Mouse (Mus musculus) layer of hippocampus, adult 2 months (tissue): ENCODE results near the gene Maz. TPM values are rescaled to one million over a fixed set of nuclear protein-coding genes. Genes with fewer than 3 reads are reported as not detected.

Experiments
- DNase-seq, 2 experiments: peaks; one replicate each; pipeline ENCODE4 v3.0.0; 2022; ENCODE audit warnings: low spot score in 2 of 2
- H3K27ac ChIP-seq: fragments of 200-600 bp; 2 replicates; pipeline ENCODE4 v1.8.1; 2022
- H3K4me3 ChIP-seq: fragments of 200-600 bp; 2 replicates; pipeline ENCODE4 v1.8.1; 2022; ENCODE audit warnings: mild to moderate bottlenecking
- CTCF ChIP-seq: fragments of 200-600 bp; conservative IDR thresholded peaks from 2 replicates; pipeline ENCODE4 v1.8.1; 2022; ENCODE audit warnings: antibody characterized with exemption, mild to moderate bottlenecking, moderate library complexity
- long read RNA-seq, 2 experiments: library from polyadenylated mRNA; stranded (forward); transcript quantifications; one replicate each; pipeline ENCODE4 v2.0.0; 2021; ENCODE audit warnings: borderline mapping rate in 2 of 2
- total RNA-seq, 2 experiments: library from RNA; stranded (reverse); gene quantifications; 2 replicates each; pipeline ENCODE4 v1.2.3; 2021

Maz gene
- 100 to 1,000 TPM; 242 to 258 TPM for total RNA-seq
- long read RNA-seq, experiment 1, transcript Maz-201 (5 exons, 2,347 nt): major isoform, 73 of 157 reads
- long read RNA-seq, experiment 1, transcript Maz-203 (6 exons, 2,650 nt): minor isoform, 10 of 157 reads
- long read RNA-seq, experiment 1, partial matches to known transcripts: 15 of 157 reads
- long read RNA-seq, experiment 1, other reads (novel, unspliced or antisense): 56 of 157 reads
- long read RNA-seq, experiment 2, transcript Maz-203 (6 exons, 2,650 nt): minor isoform, 8 of 205 reads
- long read RNA-seq, experiment 2, transcript Maz-201 (5 exons, 2,347 nt): major isoform, 89 of 205 reads
- long read RNA-seq, experiment 2, partial matches to known transcripts: 20 of 205 reads
- long read RNA-seq, experiment 2, other reads (novel, unspliced or antisense): 86 of 205 reads

DNA sequence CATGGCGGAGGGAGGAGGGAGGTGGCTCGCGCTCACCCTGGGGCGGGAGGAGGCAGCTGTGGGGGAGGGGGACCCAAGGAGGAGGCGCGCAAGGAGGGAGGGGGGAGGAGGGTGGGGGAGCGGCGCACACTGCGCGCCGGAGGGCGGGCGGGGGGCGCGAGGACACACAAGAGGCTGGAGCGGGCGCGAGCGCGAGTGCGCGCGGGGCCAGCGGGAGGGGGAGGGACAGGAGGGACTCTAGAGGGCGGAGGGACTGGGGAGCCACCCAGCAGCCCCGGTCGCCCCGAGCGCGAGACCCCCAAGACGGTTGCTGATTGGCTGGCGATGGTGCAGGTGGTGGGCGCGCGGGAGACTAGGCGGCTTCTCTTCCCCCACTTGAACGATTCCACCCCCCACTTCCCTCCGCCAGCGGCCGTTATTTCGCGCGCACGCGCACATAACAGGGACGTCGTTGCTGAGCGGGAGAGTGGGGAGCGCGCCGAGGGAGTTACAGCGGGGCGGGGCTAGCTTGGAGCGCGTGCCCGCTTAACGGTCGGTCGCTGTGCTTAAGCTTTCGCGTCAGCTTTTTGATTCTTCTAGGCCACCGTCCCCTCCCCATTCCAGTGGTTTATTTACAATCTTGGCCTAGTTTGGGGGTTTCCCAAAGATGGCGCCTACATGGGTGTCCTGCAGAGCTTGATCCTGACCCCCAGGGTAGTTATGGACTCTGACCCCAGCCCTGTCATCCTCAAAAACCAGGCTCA, at the start of gene Maz:
Gene Maz (minus strand): TSS at position 54 of the 743 bp plus-strand sequence.
- no peak; the same call in 1 of the 2 replicates for TF ChIP-seq CTCF
- H3K27ac ChIP-seq: peak within 1 kb of the TSS; percentile 97
- peak within 1 kb of the TSS; percentile 83 for H3K4me3 ChIP-seq
- DNase-seq: peak; percentile 99

DNA sequence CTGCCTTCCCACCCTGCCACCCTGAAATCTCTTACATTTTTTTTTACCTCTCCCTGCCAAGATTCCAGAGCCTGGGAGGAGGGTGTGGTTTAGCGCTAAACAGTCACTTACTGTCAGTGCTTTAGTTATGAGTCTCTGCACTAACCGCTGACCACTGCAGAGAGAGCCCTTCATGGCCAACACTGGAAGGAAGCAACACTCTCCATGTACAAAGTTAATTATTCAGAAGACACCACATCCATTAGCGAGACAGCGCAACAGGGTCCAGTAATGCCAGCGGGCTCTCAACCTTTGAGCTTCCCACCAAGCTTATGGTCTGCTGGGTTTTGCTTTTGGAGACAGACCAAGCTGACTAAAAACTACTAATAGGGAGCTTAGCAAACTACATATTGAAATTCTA, 49.4 kb upstream of the Maz start:
- Histone ChIP-seq H3K4me3 (no peak overlapping the region), H3K27ac (no peak overlapping the region)
- TF ChIP-seq CTCF: no peak
- DNase-seq: no peak

DNA sequence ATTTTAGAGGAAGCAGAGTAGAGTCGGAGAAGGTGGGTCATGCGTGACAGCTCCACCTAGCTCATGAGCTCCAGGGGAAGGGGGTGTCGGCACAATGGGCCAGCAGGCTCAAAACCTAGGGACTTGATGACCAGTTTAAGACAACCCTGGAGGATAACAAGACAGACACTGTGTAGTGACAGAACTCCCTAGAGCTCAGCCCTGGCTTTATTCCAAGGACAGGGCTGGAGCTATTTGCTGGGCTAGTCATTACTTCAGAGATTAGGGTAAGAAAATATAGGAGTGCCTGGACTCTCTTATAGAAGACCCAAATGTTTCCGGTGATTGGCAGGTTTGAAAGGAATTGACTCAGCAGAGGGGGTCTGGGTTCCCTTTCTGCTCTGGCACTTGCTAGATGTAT, 46.4 kb upstream of the Maz start:
- no peak for TF ChIP-seq CTCF
- DNase-seq: no peak
- no peak overlapping the region for H3K4me3 ChIP-seq
- H3K27ac ChIP-seq: no peak overlapping the region

DNA sequence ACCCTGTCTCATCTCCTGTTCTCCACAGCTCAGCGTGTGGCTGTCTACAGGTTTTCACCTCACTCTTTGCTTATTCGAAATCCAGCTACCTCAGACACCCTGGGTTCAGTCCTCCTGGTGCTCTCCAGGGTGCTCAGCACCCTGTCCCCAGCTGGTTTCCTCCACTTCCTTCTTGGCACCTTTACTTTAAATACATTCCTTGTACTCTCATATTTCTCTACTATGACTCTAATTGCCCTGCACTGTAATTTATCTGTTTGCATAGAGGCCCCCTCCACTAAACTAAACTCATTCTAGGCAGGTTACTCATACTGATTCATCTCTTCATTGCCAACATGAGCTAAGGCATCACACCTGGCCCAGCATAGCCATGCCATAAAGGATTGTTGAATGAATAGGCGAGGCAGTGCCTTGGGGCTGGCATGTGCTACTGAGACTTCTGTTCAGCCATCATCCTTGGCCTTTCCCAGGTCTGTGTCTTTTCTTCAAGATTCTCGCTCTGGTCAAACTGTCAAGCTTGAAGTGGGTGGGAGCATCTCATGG, 44.1 kb upstream of the Maz start:
- Histone ChIP-seq H3K4me3 (no peak overlapping the region), H3K27ac (no peak overlapping the region)
- DNase-seq: no peak
- no peak for TF ChIP-seq CTCF

DNA sequence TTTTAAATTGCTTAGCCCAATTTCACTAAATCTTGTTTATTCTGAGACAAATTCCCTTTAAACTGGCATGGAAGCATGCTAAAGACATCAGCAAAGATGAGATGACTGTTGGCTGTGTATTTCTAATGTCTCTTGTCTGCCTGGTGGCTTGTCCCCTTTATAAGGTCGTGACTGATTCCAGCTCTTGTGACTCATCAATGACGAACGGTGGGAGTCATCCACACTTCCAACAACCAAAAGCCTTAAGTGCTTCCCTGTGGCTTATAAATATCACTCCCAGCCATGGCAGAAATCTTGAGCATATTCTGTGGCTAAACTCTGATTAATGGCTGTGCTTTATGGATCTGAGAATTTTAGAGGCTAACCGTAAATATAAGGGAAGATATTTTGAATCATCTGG, 39.5 kb upstream of the Maz start:
- no peak for DNase-seq
- no peak overlapping the region for H3K27ac ChIP-seq
- H3K4me3 ChIP-seq: no peak overlapping the region
- no peak for TF ChIP-seq CTCF

DNA sequence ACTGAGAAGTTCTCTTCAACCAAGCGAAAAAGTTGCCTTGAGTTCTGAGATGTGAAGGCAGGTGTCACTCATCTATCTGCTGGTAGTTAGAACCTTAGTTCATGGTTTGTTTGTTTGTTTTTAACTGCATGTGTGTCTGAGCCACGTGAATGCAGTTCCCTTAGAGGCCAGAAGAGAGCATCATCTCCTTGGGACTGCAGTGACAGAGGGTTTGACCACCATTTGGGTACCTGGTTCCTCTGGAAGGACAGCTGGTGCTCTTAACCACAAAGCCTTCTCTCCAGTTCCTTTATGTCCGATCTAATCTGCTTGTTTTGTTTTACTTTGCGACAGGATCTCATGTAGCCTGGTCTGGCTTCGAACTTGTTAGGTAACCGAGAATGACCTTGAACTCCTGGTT, 38.7 kb upstream of the Maz start:
- Histone ChIP-seq H3K27ac (no peak overlapping the region), H3K4me3 (no peak overlapping the region)
- DNase-seq: no peak
- TF ChIP-seq CTCF: no peak

DNA sequence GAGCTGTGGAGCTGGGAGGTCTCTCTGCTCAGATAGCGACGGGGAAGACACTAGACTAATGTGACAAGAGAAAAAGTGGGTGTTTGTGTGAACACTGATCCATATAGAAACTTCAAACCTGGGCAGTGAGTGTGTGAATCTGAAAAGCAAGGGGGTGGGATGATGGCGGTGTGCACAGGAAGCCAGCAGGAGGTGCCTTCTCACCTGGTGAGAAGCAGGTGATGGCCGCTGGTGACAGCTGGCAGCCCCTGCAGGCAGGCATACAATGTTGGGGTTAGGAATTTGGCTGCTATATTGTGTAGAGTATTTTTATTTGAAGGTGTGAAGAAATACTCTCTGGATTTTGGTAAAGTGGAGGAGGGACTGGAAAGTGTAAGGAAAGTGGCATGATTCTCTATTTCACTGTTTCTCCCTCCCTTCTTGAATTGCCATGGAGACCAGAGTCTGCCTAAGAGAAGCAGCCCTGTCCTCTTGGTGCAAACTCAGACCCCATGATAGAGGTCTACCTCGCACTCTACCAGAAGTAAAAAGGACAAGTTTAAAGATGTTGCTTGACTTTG, 28.3 kb upstream of the Maz start:
- TF ChIP-seq CTCF: no peak
- Histone ChIP-seq H3K27ac (no peak overlapping the region), H3K4me3 (no peak overlapping the region)
- DNase-seq: no peak

DNA sequence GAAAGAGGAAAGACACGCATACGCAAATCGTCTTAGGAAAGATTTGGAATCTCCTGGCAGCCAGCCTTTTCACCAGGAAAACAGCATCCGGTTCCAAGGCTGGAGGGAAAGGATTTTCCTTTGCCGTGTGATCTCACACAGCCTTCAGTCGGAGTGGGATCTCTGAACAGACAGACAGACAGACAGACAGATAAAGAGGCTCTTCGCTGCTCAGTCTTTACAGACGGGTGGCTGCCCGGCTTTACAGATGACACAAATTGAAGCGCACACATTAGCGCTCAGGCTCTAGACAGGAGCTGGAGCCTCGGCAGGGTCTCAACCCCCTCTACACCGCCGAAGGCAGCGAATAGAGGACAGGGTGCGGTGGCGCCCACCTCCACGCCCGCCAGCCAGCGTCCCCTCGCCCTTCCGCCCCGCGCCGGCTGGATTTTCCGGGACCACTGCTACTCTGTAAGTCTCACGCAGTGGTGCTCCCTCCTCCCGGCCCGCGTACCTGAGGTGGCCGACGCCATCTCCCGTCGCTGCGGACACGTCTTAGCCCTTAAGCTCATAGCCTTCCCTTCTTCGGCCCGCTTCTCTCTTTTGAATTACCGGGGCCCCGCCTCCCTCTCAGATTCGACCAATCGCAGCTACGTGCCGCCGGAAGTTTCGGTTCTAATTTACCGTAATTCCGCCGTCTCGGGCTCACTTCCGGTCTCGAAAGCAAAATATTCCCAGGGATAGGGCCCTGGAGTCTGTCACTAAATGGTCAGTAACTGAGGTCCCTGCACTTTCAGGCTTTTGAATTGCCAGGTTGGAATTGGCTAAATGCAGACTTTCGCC, 15.2 kb upstream of the Maz start, which contains the start of gene Kif22:
Gene Kif22 (minus strand): TSS at position 621 of the 822 bp plus-strand sequence.
- DNase-seq: peak; percentile 88 to 91
- peak within 1 kb of the TSS; percentile 89 for H3K27ac ChIP-seq
- H3K4me3 ChIP-seq: peak within 1 kb of the TSS; percentile 68
- TF ChIP-seq CTCF: no peak

DNA sequence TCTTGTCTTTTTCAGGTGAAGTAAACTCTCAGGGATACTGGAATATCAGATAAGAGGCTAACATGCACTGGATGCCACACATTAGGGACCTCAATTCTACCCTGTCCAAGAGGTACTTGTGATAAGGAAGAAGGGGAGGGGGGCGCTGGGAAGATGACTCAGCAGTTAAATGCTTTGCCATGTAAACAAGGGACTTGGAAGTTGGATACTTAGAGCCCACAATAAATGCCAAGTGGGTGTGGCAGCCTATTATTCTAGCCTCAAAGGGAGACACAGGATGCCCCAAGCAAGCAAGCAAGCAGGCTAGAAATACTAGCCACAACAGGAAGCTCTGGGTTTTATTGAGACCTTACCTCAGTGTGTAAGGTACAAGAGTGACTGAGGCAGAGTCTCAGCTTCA, 4.4 kb upstream of the Maz start:
- H3K4me3 ChIP-seq: no peak overlapping the region
- no peak for DNase-seq
- no peak overlapping the region for H3K27ac ChIP-seq
- no peak for TF ChIP-seq CTCF

DNA sequence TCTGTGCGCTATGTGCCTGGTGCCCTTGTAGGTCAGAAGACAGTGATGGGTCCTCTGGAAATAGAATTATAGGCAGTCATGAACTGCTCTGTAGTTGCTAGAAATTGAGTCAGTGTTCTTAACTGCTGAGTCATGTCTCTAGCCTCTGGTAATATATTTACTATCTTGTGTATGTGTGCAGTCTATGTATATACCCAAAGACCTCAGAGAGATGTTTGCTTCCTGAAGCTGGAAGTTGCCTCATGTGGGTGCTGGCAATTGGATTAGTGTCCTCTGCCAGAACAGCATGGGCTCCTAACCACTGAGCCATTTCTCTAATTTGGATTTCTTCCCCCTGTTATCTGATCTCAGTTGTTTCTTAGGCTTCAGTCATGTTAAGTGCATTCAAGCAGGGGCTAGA, 3.3 kb upstream of the Maz start:
- no peak for TF ChIP-seq CTCF

DNA sequence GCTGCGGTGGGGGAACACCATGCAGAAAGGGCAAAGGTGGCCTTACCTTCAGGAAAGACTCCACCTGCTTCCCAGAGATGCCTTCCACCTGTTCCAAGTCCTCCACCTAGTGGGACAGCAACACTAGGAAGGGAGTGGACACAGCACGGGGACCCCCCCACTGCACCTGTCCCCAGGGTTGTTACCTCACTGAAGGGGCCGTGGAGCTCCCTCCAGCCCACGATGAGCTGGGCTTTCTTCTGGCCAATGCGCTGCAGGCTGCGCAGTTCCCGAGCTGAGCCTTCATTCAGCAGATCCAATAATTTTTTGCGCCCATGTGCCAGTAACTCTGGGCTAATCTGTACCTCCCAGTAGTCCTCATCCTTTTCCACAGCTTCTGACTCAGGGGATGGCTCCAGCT, 1.0 kb upstream of the Maz start:
- no peak for TF ChIP-seq CTCF
- Histone ChIP-seq H3K27ac (peak overlapping the region; percentile 97), H3K4me3 (peak overlapping the region; percentile 83)
- DNase-seq: peak in 1 of 2 experiments; percentile 26

More for the DNA sequence above, 3.3 kb upstream of the Maz start:
- no peak for DNase-seq
- no peak overlapping the region for H3K4me3 ChIP-seq
- H3K27ac ChIP-seq: no peak overlapping the region

DNA sequence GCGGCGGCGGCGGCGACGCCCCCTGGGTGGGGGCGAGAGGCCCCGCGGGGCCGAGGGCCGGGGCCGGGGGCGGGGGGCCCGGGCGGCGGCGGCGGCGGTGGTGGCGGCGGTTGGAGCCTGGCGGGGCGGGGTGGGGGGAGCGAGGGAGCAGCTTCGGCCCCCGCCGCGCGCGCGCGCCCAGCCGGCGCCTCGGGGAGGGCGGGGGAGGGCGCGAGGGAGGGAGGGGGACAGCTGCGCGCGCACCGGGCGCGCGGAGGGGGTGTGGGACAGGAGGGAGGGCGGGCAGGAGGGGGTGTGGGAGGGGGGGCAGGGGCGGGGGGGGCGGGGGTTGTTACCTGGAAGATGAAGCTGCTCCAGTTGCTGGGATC, 237 bp downstream of the Maz start:
- Histone ChIP-seq H3K4me3 (peak overlapping the region; percentile 83; the same call in 1 of the 2 replicates), H3K27ac (peak overlapping the region; percentile 97)
- no peak for DNase-seq
- no peak for TF ChIP-seq CTCF
